Mouse (Mus musculus) WW6 (cell line): ENCODE measurements around the gene Smndc1.

Experiments used
- DNase-seq: peaks from one replicate; pipeline ENCODE4 v3.0.0-alpha.2; 2013; ENCODE audit warnings: low read depth, low spot score

Gene Smndc1

GRCm38 (mm10) chr19:53389851-53390431 lies 437 bp downstream of the Smndc1 start:
- DNase-seq, result no peak

- no peak for DNase-seq
These were observed 961 bp downstream of the Smndc1 start for GRCm38 (mm10) chr19:53389417-53389816.

- DNase-seq, result no peak
These were observed 7.0 kb downstream of the Smndc1 start for GRCm38 (mm10) chr19:53383336-53383735.

GRCm38 (mm10) chr19:53378421-53378820 lies 12.0 kb downstream of the Smndc1 start:
- no peak for DNase-seq

- no peak for DNase-seq
These were observed 12.7 kb downstream of the Smndc1 start for GRCm38 (mm10) chr19:53377652-53378051.

GRCm38 (mm10) chr19:53375816-53376215 lies 14.6 kb downstream of the Smndc1 start:
- no peak for DNase-seq

- no peak for DNase-seq
These were observed 15.1 kb downstream of the Smndc1 start for GRCm38 (mm10) chr19:53375299-53375698.

GRCm38 (mm10) chr19:53373570-53373969 lies 16.8 kb downstream of the Smndc1 start:
- DNase-seq, result no peak

GRCm38 (mm10) chr19:53371666-53372065 lies 18.7 kb downstream of the Smndc1 start, which contains the start of gene Gm10197:
Gm10197 (minus strand) TSS chr19:53371766.
- DNase-seq, result no peak

- DNase-seq, result no peak
These were observed 20.1 kb downstream of the Smndc1 start for GRCm38 (mm10) chr19:53370233-53370632.

- peak; percentile 57 for DNase-seq
These were observed 20.8 kb downstream of the Smndc1 start for GRCm38 (mm10) chr19:53369469-53370043.

GRCm38 (mm10) chr19:53366881-53367280 lies 23.5 kb downstream of the Smndc1 start:
- no peak for DNase-seq

GRCm38 (mm10) chr19:53366057-53366775 lies 24.2 kb downstream of the Smndc1 start:
- DNase-seq, result no peak

GRCm38 (mm10) chr19:53364963-53365362 lies 25.4 kb downstream of the Smndc1 start:
- DNase-seq, result no peak

GRCm38 (mm10) chr19:53364551-53364950 lies 25.8 kb downstream of the Smndc1 start:
- DNase-seq, result no peak

- DNase-seq, result no peak
These were observed 27.4 kb downstream of the Smndc1 start for GRCm38 (mm10) chr19:53362967-53363366.

- DNase-seq, result no peak
These were observed 30.0 kb downstream of the Smndc1 start for GRCm38 (mm10) chr19:53360265-53360958.

GRCm38 (mm10) chr19:53359160-53360033 lies 31.0 kb downstream of the Smndc1 start:
- DNase-seq, result no peak

- DNase-seq, result no peak
These were observed 35.3 kb downstream of the Smndc1 start for GRCm38 (mm10) chr19:53355065-53355464.

- no peak for DNase-seq
These were observed 35.9 kb downstream of the Smndc1 start for GRCm38 (mm10) chr19:53354271-53355000.

- DNase-seq, result no peak
These were observed 36.5 kb downstream of the Smndc1 start for GRCm38 (mm10) chr19:53353864-53354263.
